Comparison of ENCODE assay signal across 8 mouse cellular contexts in the genomic region with DNA sequence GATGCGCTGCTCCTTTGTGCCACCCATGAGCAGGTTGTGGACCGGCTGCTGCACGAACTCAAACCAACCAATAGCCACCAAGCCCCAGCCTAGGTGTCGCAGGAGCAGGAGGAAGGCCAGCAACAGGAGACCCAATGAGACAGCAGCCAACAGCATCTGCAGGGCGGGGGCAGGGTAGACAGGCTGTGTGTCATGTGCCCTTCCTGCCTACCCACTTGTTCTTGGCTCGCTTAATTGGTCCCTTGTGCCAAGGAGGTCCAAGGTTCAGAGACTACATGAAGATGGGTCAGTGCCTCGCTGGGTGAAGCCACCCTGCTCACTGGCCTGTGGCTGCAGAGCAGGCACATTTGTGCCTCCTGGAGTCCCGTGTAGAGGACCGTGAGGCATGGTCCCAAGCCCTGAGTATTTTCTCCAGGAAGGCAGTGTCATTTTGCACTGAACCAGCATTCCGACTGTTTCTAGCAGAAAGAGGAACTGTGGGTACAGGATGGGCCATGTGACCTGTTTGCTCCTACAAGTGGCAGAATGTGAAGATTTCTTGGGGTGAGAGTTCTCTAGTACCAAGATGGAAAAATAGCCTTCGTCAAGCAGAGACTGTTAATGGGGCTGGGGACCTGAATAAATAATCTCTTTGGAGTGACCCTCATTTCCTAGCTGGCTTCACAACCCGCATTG. TPM values are rescaled to one million over a fixed set of nuclear protein-coding genes. Genes with fewer than 3 reads are reported as not detected.
A peak's percentile ranks its signal among the peaks of the same experiment; 100 is the strongest.
DNase-seq lines count a peak whose midpoint lies in the region; ATAC-seq lines count a peak whose summit lies in the region.

No protein-coding gene starts in this region.

- no peak overlapping the region for H3K4me2 ChIP-seq in neural tube, embryonic 14.5 days (ENCODE audit: low read depth, low read length)

- no peaks in the 10 kb centered on the region for H3K36me3 ChIP-seq in neural tube, embryonic 14.5 days (ENCODE audit: control insufficient read depth, insufficient read depth, low read length)
- H3K36me3 ChIP-seq in splenic B cell, adult 2 months (ENCODE audit: control insufficient read depth, insufficient read depth, low read length, poor library complexity, severe bottlenecking): no peaks in the 10 kb centered on the region; the same call in 1 of the 2 replicates

- H3K27me3 ChIP-seq in neural tube, embryonic 14.5 days (ENCODE audit: control insufficient read depth, insufficient read depth, low read length): no peaks in the 10 kb centered on the region
- H3K27me3 ChIP-seq in splenic B cell, adult 2 months (ENCODE audit: control insufficient read depth, insufficient read depth, low read length, poor library complexity, severe bottlenecking): no peaks in the 10 kb centered on the region

- no peaks in the 10 kb centered on the region for H3K9me3 ChIP-seq in neural tube, embryonic 14.5 days (ENCODE audit: control insufficient read depth, low read length)

- H3K9ac ChIP-seq in neural tube, embryonic 14.5 days (replicated peaks; ENCODE audit: low read depth, low read length): no peak overlapping the region

- peaks cover 7% of the 10 kb centered on the region; the same call in 1 of the 2 replicates for H3K4me1 ChIP-seq in neural tube, embryonic 14.5 days (ENCODE audit: control insufficient read depth, insufficient read depth, low read length)

- peak; percentile 51 to 58 for DNase-seq in cerebellum, adult 18-20 months
- DNase-seq in cerebellum, postnatal 4 days (ENCODE audit: low spot score in 2 of 2): no peak
- DNase-seq in neural tube, embryonic 10.5 days (ENCODE audit: extremely low spot score, low spot score): no peak
- DNase-seq in heart, adult 9 months (ENCODE audit: low spot score in 2 of 2): peak; percentile 84 to 87
- DNase-seq in kidney, postnatal 25 days: peak; percentile 86 to 95
- DNase-seq in splenic B cell, adult 2 months (ENCODE audit: low read depth, low spot score): peak; percentile 29
- no peak for DNase-seq in MN1 (ENCODE audit: low spot score)

- no peak overlapping the region for H3K4me3 ChIP-seq in neural tube, embryonic 14.5 days (ENCODE audit: low read depth, low read length)

- no peak overlapping the region for H3K27ac ChIP-seq in neural tube, embryonic 14.5 days (ENCODE audit: low read depth, low read length)

- 83% methylated on average over 12 of the region's 12 CpGs for WGBS in neural tube, embryonic 14.5 days

- ATAC-seq in neural tube, embryonic 14.5 days (ENCODE audit: low read depth): 0 out of 2 replicates have a peak, but pooled peaks have one; percentile 6

RNA-seq across cellular contexts. Expression of a gene that starts 14.2 kb away (rescaled TPM):
- 21.3 and 25.4 TPM in 2 replicates for polyA plus RNA-seq in neural tube, embryonic 14.5 days (2014; fragmentation: Nextera tagmentation; extraction: Ambion mirVana)

RNA-seq across cellular contexts. Expression of a gene that starts 14.7 kb away (rescaled TPM):
- polyA plus RNA-seq in neural tube, embryonic 14.5 days (2014; fragmentation: Nextera tagmentation; extraction: Ambion mirVana): 102 and 103 TPM in 2 replicates

Comparison
In these comparisons a context has a peak if more than half of its experiments do, and no peak if none do; other contexts are left out.
1. DNase-seq: peak in cerebellum, adult 18-20 months (2 of 2), heart, adult 9 months (2 of 2), kidney, postnatal 25 days (2 of 2) and splenic B cell, adult 2 months (single experiment); none in cerebellum, postnatal 4 days (0 of 2), neural tube, embryonic 10.5 days (single experiment) and MN1 (single experiment).